Mouse (Mus musculus): ENCODE measurements around the gene Olfr1394.
"Not testable (repeated sequence)": the region's sequence is repeated elsewhere in the genome, so short reads cannot be mapped to it uniquely, and the experiment has no call there.

Olfr1394 gene

DNA sequence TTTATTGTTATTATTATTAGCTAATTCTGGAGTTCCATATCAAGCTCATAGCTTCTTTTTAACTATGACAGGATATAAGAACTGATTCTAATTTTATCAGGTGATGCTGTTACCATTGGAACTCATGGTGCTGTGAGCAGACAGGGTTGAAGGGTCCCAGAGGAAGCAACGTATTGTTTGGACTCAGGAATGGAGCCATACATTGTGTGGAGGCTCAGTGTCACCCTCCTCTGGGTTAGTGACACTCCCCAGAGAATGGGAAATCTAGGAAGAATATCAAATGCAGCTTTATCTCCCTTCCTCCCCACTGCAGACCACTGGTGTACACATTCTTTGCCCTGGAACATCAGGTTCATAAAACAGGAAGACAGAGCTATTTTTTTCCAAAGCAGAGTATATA is 29.0 kb downstream of the Olfr1394 start:
- H3K9me3 ChIP-seq (ENCODE audit: low read length) = no peaks in the 10 kb centered on the region
- no peak overlapping the region for H3K4me3 ChIP-seq (replicated peaks; ENCODE audit: low read length)
- no peak for TF ChIP-seq POU5F1 (IDR thresholded peaks at IDR 0.05; ENCODE audit: borderline replicate concordance, low read length)
- no peak for TF ChIP-seq CTCF (conservative IDR thresholded peaks at IDR 0.05; ENCODE audit: low read length)
- no peak for TF ChIP-seq NANOG (IDR thresholded peaks at IDR 0.05; ENCODE audit: borderline replicate concordance, low read length)
- H3K27me3 ChIP-seq (ENCODE audit: insufficient read depth, low read length) = peaks cover 44% of the 10 kb centered on the region
- no peaks in the 10 kb centered on the region for H3K36me3 ChIP-seq (ENCODE audit: insufficient read depth, low read length)
- H3K4me1 ChIP-seq (replicated peaks; ENCODE audit: low read depth, low read length) = peaks cover 13% of the 10 kb centered on the region

DNA sequence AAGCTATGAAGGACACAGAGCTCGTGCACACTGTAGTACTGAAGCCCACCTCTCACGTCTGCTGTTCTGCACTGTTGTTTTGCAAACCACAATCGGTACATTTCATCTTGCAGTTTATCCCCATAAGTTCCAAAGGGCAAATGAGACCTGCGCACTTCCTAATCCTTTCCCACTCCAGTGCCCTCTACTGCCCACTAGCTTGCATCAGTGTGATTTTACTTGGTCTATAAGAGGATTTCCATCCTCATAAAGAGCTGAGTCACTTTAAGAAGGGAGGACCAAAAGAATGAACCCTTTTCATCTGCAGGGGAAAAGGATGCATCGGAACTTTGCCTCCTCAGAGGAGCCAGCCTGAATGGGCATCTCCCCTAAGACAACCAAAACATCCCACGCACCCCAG is 32.3 kb downstream of the Olfr1394 start:
- Histone ChIP-seq H3K4me3 (replicated peaks; ENCODE audit: low read length) (no peak overlapping the region), H3K4me1 (replicated peaks; ENCODE audit: low read depth, low read length) (peaks cover 11% of the 10 kb centered on the region), H3K36me3 (ENCODE audit: insufficient read depth, low read length) (no peaks in the 10 kb centered on the region), H3K27me3 (ENCODE audit: insufficient read depth, low read length) (peaks cover 33% of the 10 kb centered on the region), H3K9me3 (ENCODE audit: low read length) (no peaks in the 10 kb centered on the region)
- TF ChIP-seq POU5F1 (IDR thresholded peaks at IDR 0.05; ENCODE audit: borderline replicate concordance, low read length) (no peak), CTCF (conservative IDR thresholded peaks at IDR 0.05; ENCODE audit: low read length) (no peak), NANOG (IDR thresholded peaks at IDR 0.05; ENCODE audit: borderline replicate concordance, low read length) (no peak)

DNA sequence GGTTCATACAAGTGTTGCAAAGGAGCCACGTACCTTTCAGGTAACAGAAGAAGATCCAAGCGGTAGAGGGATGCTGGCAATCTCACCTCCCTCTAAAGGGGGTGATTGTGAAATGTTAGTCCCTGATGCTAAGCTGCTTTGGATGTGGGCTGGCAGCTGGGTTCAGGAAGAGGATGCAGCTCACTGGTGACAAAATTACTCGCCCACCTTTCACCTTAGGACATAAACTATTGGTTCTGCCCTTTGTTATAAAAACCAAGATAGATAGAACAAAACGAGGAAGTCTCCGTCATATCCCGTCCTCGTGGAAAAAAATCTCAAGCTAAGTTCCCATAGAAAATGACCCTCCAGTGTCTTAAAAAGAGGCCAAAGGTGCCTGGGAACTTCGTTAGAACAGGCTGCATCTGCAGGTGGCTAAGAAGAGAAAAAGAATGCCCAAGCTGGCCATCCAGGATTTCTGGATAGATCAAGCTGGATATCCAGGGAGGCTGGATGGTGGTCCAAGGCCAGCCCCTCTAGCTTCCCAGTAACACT is 32.8 kb downstream of the Olfr1394 start, which contains the start of gene Btnl9:
Btnl9 (minus strand) TSS at position 205 of the 534 bp plus-strand sequence.
- Histone ChIP-seq H3K27me3 (ENCODE audit: insufficient read depth, low read length) (peaks cover 33% of the 10 kb centered on the region), H3K4me1 (replicated peaks; ENCODE audit: low read depth, low read length) (peaks cover 11% of the 10 kb centered on the region), H3K36me3 (ENCODE audit: insufficient read depth, low read length) (no peaks in the 10 kb centered on the region), H3K9me3 (ENCODE audit: low read length) (no peaks in the 10 kb centered on the region), H3K4me3 (replicated peaks; ENCODE audit: low read length) (peak within 1 kb of the TSS; percentile 39)
- TF ChIP-seq POU5F1 (IDR thresholded peaks at IDR 0.05; ENCODE audit: borderline replicate concordance, low read length) (no peak), CTCF (conservative IDR thresholded peaks at IDR 0.05; ENCODE audit: low read length) (no peak), NANOG (IDR thresholded peaks at IDR 0.05; ENCODE audit: borderline replicate concordance, low read length) (no peak)

DNA sequence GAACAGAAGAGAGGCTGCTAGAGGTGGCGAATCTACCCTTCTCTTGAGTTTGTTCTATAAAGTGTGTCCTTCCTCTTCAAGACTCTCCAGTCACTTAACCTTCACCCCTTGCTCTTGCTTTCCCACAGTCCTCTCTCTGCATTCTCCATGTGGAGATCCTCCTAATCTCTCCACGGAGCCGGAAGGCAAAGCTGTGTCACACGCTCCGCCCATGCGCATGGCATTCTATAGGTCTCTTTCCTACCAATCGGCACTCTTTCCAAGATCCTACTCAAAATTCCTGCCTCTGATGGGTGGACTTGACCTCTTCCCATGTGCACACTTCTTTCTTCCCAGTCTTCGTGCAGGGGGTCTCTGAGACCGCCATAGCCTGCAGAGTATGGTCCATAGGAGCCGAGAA is 33.5 kb downstream of the Olfr1394 start:
- Histone ChIP-seq H3K9me3 (ENCODE audit: low read length) (no peaks in the 10 kb centered on the region), H3K4me3 (replicated peaks; ENCODE audit: low read length) (peak overlapping the region; percentile 39), H3K36me3 (ENCODE audit: insufficient read depth, low read length) (no peaks in the 10 kb centered on the region), H3K4me1 (replicated peaks; ENCODE audit: low read depth, low read length) (peaks cover 11% of the 10 kb centered on the region), H3K27me3 (ENCODE audit: insufficient read depth, low read length) (peaks cover 32% of the 10 kb centered on the region)
- TF ChIP-seq NANOG (IDR thresholded peaks at IDR 0.05; ENCODE audit: borderline replicate concordance, low read length) (no peak), POU5F1 (IDR thresholded peaks at IDR 0.05; ENCODE audit: borderline replicate concordance, low read length) (no peak)

DNA sequence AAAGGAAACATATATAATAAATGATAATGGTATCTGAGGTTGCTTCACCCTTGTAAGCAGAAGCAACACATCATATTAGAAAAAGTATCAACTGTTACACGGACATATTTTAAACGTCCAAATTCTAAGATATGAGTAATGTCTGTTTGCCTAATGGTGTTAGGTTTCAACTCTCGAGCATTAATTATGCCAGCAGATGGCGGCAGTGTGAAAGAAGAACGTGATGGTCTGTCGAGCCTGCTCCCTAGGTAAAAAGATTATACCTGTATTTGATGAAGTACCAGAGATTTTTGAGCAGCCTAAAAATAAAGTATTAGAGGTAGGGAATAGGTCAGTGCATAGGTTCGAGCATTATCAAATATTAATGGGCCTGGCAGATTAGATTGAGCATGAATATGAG is 35.6 kb downstream of the Olfr1394 start:
- H3K9me3 ChIP-seq (ENCODE audit: low read length) = peaks cover 6% of the 10 kb centered on the region; the same call in 1 of the 2 replicates
- TF ChIP-seq CTCF (conservative IDR thresholded peaks at IDR 0.05; ENCODE audit: low read length) (peak; percentile 17), NANOG (IDR thresholded peaks at IDR 0.05; ENCODE audit: borderline replicate concordance, low read length) (no peak), POU5F1 (IDR thresholded peaks at IDR 0.05; ENCODE audit: borderline replicate concordance, low read length) (no peak)
- no peaks in the 10 kb centered on the region for H3K36me3 ChIP-seq (ENCODE audit: insufficient read depth, low read length)
- peaks cover 11% of the 10 kb centered on the region for H3K4me1 ChIP-seq (replicated peaks; ENCODE audit: low read depth, low read length)
- H3K27me3 ChIP-seq (ENCODE audit: insufficient read depth, low read length) = peaks cover 21% of the 10 kb centered on the region
- no peak overlapping the region for H3K4me3 ChIP-seq (replicated peaks; ENCODE audit: low read length)

DNA sequence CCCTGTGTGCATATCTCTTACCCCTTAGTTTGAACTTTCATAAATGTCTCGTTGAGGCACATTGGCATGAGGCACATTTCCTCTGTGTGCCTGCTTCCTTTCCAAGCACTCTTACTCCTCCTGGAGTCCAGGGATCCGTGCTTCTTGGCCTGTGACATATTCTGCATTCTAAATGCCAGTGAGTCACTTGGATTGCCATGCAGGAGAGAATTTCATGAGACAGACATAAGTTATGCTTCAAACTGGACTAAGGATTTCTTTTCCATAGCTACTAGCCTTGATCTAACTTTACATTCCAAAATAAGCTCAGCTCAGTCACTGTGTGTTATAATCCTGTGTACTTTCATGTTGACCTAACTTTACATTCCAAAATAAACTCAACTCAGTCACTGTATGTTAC is 36.9 kb downstream of the Olfr1394 start:
- H3K9me3 ChIP-seq (ENCODE audit: low read length) = peaks cover 10% of the 10 kb centered on the region
- H3K4me3 ChIP-seq (replicated peaks; ENCODE audit: low read length) = no peak overlapping the region
- TF ChIP-seq CTCF (conservative IDR thresholded peaks at IDR 0.05; ENCODE audit: low read length) = no peak
- TF ChIP-seq NANOG (IDR thresholded peaks at IDR 0.05; ENCODE audit: borderline replicate concordance, low read length) = no peak
- TF ChIP-seq POU5F1 (IDR thresholded peaks at IDR 0.05; ENCODE audit: borderline replicate concordance, low read length) = no peak
- H3K36me3 ChIP-seq (ENCODE audit: insufficient read depth, low read length) = no peaks in the 10 kb centered on the region
- H3K27me3 ChIP-seq (ENCODE audit: insufficient read depth, low read length) = peaks cover 19% of the 10 kb centered on the region
- peaks cover 15% of the 10 kb centered on the region for H3K4me1 ChIP-seq (replicated peaks; ENCODE audit: low read depth, low read length)

DNA sequence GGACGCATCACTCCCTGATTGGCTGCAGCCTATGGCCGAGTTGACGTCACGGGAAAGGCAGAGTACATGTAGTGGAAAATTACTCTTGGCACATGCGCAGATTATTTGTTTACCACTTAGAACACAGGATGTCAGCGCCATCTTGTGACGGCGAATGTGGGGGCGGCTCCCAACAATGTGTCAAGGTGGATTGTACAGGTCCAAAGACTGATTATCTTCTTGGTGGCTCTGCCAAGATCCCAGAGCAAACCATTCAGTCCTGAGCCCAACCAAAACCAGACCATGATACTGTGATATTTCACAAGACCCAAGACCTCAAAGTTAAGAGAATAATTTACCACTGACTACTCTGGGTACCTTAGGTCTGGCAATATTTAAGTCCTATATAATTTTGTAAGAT is 40.6 kb downstream of the Olfr1394 start:
- peaks cover 40% of the 10 kb centered on the region for H3K9me3 ChIP-seq (ENCODE audit: low read length)
- H3K4me3 ChIP-seq (replicated peaks; ENCODE audit: low read length); H3K27me3 ChIP-seq (ENCODE audit: insufficient read depth, low read length); H3K36me3 ChIP-seq (ENCODE audit: insufficient read depth, low read length); H3K4me1 ChIP-seq (replicated peaks; ENCODE audit: low read depth, low read length): not testable (repeated sequence)

DNA sequence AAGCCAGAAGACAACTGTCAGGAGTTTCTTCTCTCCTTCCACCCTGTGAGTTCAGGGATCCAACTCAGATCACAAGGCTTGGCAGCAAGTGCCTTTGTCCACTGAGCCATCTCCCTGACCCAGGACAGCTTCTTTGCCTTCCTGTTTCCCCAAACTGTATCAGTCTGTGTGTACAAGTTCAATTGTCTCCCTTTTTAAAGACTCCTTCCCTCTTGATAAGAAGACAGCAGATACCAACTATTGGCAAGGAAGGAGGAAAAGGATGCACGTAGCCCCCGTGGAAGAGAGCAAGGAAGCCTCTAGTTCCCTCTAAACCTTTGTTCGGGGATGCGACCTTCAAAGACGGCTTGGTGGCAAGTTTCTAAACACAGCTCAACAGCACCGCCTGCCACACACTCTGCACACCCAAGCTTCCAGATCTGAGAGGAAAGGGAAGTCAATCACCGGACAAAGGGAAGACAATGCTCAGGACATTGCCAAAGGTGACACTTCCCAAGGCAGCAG is 41.7 kb downstream of the Olfr1394 start:
- H3K4me3 ChIP-seq (replicated peaks; ENCODE audit: low read length) = no peak overlapping the region
- H3K4me1 ChIP-seq (replicated peaks; ENCODE audit: low read depth, low read length) = peaks cover 6% of the 10 kb centered on the region
- H3K9me3 ChIP-seq (ENCODE audit: low read length) = peaks cover 40% of the 10 kb centered on the region
- H3K27me3 ChIP-seq (ENCODE audit: insufficient read depth, low read length) = no peaks in the 10 kb centered on the region
- no peak for TF ChIP-seq NANOG (IDR thresholded peaks at IDR 0.05; ENCODE audit: borderline replicate concordance, low read length)
- no peak for TF ChIP-seq CTCF (conservative IDR thresholded peaks at IDR 0.05; ENCODE audit: low read length)
- no peak for TF ChIP-seq POU5F1 (IDR thresholded peaks at IDR 0.05; ENCODE audit: borderline replicate concordance, low read length)
- 0 out of 2 replicates have a peak, but pooled peaks cover 4% of the 10 kb centered on the region for H3K36me3 ChIP-seq (ENCODE audit: insufficient read depth, low read length)

DNA sequence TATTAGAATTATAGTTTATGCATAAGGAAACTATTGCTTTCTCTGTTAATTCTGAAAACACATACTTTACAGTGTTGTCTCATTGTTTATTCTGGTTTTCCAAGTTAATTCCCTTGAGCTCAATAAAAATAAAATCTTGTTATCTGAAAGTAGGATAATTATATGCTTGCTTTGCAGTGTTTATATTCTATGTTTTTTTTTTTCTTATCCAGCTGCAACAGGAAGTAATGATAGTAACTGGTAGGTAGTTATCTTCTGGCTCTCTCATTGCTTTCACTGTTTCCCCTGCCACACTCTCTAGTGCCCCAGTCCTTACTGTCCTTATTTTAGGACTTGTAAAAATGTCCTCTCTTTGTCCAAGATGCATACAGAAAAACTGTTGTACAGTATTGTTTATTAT is 46.5 kb downstream of the Olfr1394 start:
- TF ChIP-seq POU5F1 (IDR thresholded peaks at IDR 0.05; ENCODE audit: borderline replicate concordance, low read length) = no peak
- TF ChIP-seq NANOG (IDR thresholded peaks at IDR 0.05; ENCODE audit: borderline replicate concordance, low read length) = no peak
- no peak for TF ChIP-seq CTCF (conservative IDR thresholded peaks at IDR 0.05; ENCODE audit: low read length)

More for the DNA sequence above, 46.5 kb downstream of the Olfr1394 start:
- no peak overlapping the region for H3K4me3 ChIP-seq (replicated peaks; ENCODE audit: low read length)
- peaks cover 34% of the 10 kb centered on the region for H3K9me3 ChIP-seq (ENCODE audit: low read length)
- H3K27me3 ChIP-seq (ENCODE audit: insufficient read depth, low read length) = no peaks in the 10 kb centered on the region
- peaks cover 26% of the 10 kb centered on the region for H3K4me1 ChIP-seq (replicated peaks; ENCODE audit: low read depth, low read length)
- H3K36me3 ChIP-seq (ENCODE audit: insufficient read depth, low read length) = peaks cover 10% of the 10 kb centered on the region; the same call in 1 of the 2 replicates
